Mouse (Mus musculus): Measurements from ENCODE around the gene Jmjd6. TPM values are rescaled to one million over a fixed set of nuclear protein-coding genes. Genes with fewer than 3 reads are reported as not detected.

Jmjd6 gene
- 82.3 and 82.9 TPM in 2 replicates for polyA plus RNA-seq (2016; fragmentation: Nextera tagmentation; extraction: Ambion mirVana)

GRCm38 (mm10) chr11:116843261-116844233 is at the start of gene Jmjd6, which contains the start of gene Mettl23:
Gene Jmjd6, minus strand, starts transcription at chr11:116843449.
Gene Mettl23, plus strand, starts transcription at chr11:116843278.
- H3K9ac ChIP-seq, result peak within 1 kb of the TSS; percentile 78
- peak within 1 kb of the TSS; percentile 73 for H3K4me3 ChIP-seq
- H3K4me1 ChIP-seq, result peaks cover 48% of the 10 kb centered on the region
- peak within 1 kb of the TSS; percentile 90 for H3K4me2 ChIP-seq (replicated peaks)
- WGBS, result under 1% methylated on average over 72 of the region's 72 CpGs
- ATAC-seq (ENCODE audit: low FRiP score), result peak; percentile 96
- H3K36me3 ChIP-seq, result peaks cover 38% of the 10 kb centered on the region
- no peaks in the 10 kb centered on the region for H3K9me3 ChIP-seq (replicated peaks)
- H3K27me3 ChIP-seq, result no peaks in the 10 kb centered on the region
- H3K27ac ChIP-seq, result peak within 1 kb of the TSS; percentile 95

- no peak for ATAC-seq (ENCODE audit: low FRiP score)
- Histone ChIP-seq H3K27me3 (peaks cover 22% of the 10 kb centered on the region), H3K9ac (no peak overlapping the region), H3K4me3 (no peak overlapping the region), H3K4me2 (replicated peaks) (no peak overlapping the region), H3K27ac (no peak overlapping the region), H3K9me3 (replicated peaks) (no peaks in the 10 kb centered on the region), H3K4me1 (peaks cover 7% of the 10 kb centered on the region), H3K36me3 (no peaks in the 10 kb centered on the region)
- WGBS, result 66% methylated on average over 5 of the region's 5 CpGs
Observed at GRCm38 (mm10) chr11:116887136-116887535, 43.9 kb upstream of the Jmjd6 start.

GRCm38 (mm10) chr11:116885275-116886151 is 42.3 kb upstream of the Jmjd6 start:
- H3K4me1 ChIP-seq, result peaks cover 7% of the 10 kb centered on the region
- H3K4me3 ChIP-seq, result 0 out of 2 replicates have a peak overlapping the region, but pooled peaks have one; percentile 0
- no peak overlapping the region for H3K9ac ChIP-seq
- H3K4me2 ChIP-seq (replicated peaks), result peak overlapping the region; percentile 39
- ATAC-seq (ENCODE audit: low FRiP score), result peak; percentile 50; the same call in 1 of the 2 replicates
- no peak overlapping the region for H3K27ac ChIP-seq
- WGBS, result 5% methylated on average over 27 of the region's 28 CpGs
- no peaks in the 10 kb centered on the region for H3K36me3 ChIP-seq
- peaks cover 22% of the 10 kb centered on the region for H3K27me3 ChIP-seq
- no peaks in the 10 kb centered on the region for H3K9me3 ChIP-seq (replicated peaks)

GRCm38 (mm10) chr11:116884061-116884460 is 40.8 kb upstream of the Jmjd6 start:
- Histone ChIP-seq H3K4me3 (no peak overlapping the region), H3K4me2 (replicated peaks) (no peak overlapping the region), H3K27ac (no peak overlapping the region), H3K27me3 (peaks cover 22% of the 10 kb centered on the region), H3K9ac (no peak overlapping the region), H3K4me1 (peaks cover 7% of the 10 kb centered on the region), H3K9me3 (replicated peaks) (no peaks in the 10 kb centered on the region), H3K36me3 (no peaks in the 10 kb centered on the region)
- no peak for ATAC-seq (ENCODE audit: low FRiP score)
- 82% methylated on average over 6 of the region's 6 CpGs for WGBS

GRCm38 (mm10) chr11:116882446-116882845 is 39.2 kb upstream of the Jmjd6 start:
- Histone ChIP-seq H3K36me3 (no peaks in the 10 kb centered on the region), H3K4me2 (replicated peaks) (no peak overlapping the region), H3K4me3 (no peak overlapping the region), H3K4me1 (peaks cover 7% of the 10 kb centered on the region), H3K9ac (no peak overlapping the region), H3K27ac (no peak overlapping the region), H3K9me3 (replicated peaks) (no peaks in the 10 kb centered on the region), H3K27me3 (peaks cover 19% of the 10 kb centered on the region)
- ATAC-seq (ENCODE audit: low FRiP score), result no peak
- WGBS, result 78% methylated on average over 10 of the region's 10 CpGs

- H3K36me3 ChIP-seq, result no peaks in the 10 kb centered on the region
- no peak overlapping the region for H3K27ac ChIP-seq
- H3K4me3 ChIP-seq, result no peak overlapping the region
- WGBS, result 71% methylated on average over 5 of the region's 5 CpGs
- peaks cover 9% of the 10 kb centered on the region for H3K27me3 ChIP-seq
- H3K9me3 ChIP-seq (replicated peaks), result no peaks in the 10 kb centered on the region
- peaks cover 7% of the 10 kb centered on the region for H3K4me1 ChIP-seq
- no peak overlapping the region for H3K9ac ChIP-seq
- no peak overlapping the region for H3K4me2 ChIP-seq (replicated peaks)
- no peak for ATAC-seq (ENCODE audit: low FRiP score)
Observed at GRCm38 (mm10) chr11:116881440-116881839, 38.2 kb upstream of the Jmjd6 start.

GRCm38 (mm10) chr11:116880839-116881238 is 37.6 kb upstream of the Jmjd6 start:
- H3K9ac ChIP-seq, result no peak overlapping the region
- 64% methylated on average over 7 of the region's 7 CpGs for WGBS
- H3K4me2 ChIP-seq (replicated peaks), result no peak overlapping the region
- H3K4me3 ChIP-seq, result no peak overlapping the region
- H3K27ac ChIP-seq, result no peak overlapping the region
- peaks cover 3% of the 10 kb centered on the region; the same call in 1 of the 2 replicates for H3K27me3 ChIP-seq
- no peaks in the 10 kb centered on the region for H3K9me3 ChIP-seq (replicated peaks)
- H3K4me1 ChIP-seq, result peaks cover 5% of the 10 kb centered on the region
- ATAC-seq (ENCODE audit: low FRiP score), result no peak
- no peaks in the 10 kb centered on the region for H3K36me3 ChIP-seq

- WGBS, result 94% methylated on average over 8 of the region's 8 CpGs
- Histone ChIP-seq H3K4me3 (no peak overlapping the region), H3K4me2 (replicated peaks) (no peak overlapping the region), H3K36me3 (peaks cover 17% of the 10 kb centered on the region), H3K27ac (no peak overlapping the region), H3K4me1 (no peaks in the 10 kb centered on the region; the same call in 1 of the 2 replicates), H3K9me3 (replicated peaks) (no peaks in the 10 kb centered on the region), H3K9ac (no peak overlapping the region), H3K27me3 (no peaks in the 10 kb centered on the region)
- ATAC-seq (ENCODE audit: low FRiP score), result no peak
Observed at GRCm38 (mm10) chr11:116878454-116878853, 35.2 kb upstream of the Jmjd6 start.

- no peak overlapping the region for H3K27ac ChIP-seq
- no peak overlapping the region for H3K4me3 ChIP-seq
- no peak for ATAC-seq (ENCODE audit: low FRiP score)
- no peak overlapping the region for H3K9ac ChIP-seq
- 84% methylated on average over 20 of the region's 20 CpGs for WGBS
- peaks cover 47% of the 10 kb centered on the region for H3K36me3 ChIP-seq
- H3K4me1 ChIP-seq, result no peaks in the 10 kb centered on the region
- H3K27me3 ChIP-seq, result no peaks in the 10 kb centered on the region
- H3K9me3 ChIP-seq (replicated peaks), result no peaks in the 10 kb centered on the region
- no peak overlapping the region for H3K4me2 ChIP-seq (replicated peaks)
Observed at GRCm38 (mm10) chr11:116873987-116874386, 30.7 kb upstream of the Jmjd6 start.

GRCm38 (mm10) chr11:116871538-116871937 is 28.3 kb upstream of the Jmjd6 start:
- no peaks in the 10 kb centered on the region for H3K27me3 ChIP-seq
- no peak overlapping the region for H3K4me2 ChIP-seq (replicated peaks)
- H3K9ac ChIP-seq, result no peak overlapping the region
- ATAC-seq (ENCODE audit: low FRiP score), result no peak
- no peaks in the 10 kb centered on the region for H3K9me3 ChIP-seq (replicated peaks)
- H3K36me3 ChIP-seq, result peaks cover 62% of the 10 kb centered on the region
- no peaks in the 10 kb centered on the region for H3K4me1 ChIP-seq
- H3K27ac ChIP-seq, result no peak overlapping the region
- no peak overlapping the region for H3K4me3 ChIP-seq
- 89% methylated on average over 9 of the region's 9 CpGs for WGBS

GRCm38 (mm10) chr11:116869641-116870040 is 26.4 kb upstream of the Jmjd6 start:
- H3K4me1 ChIP-seq, result no peaks in the 10 kb centered on the region
- ATAC-seq (ENCODE audit: low FRiP score), result no peak
- peaks cover 76% of the 10 kb centered on the region for H3K36me3 ChIP-seq
- no peaks in the 10 kb centered on the region for H3K9me3 ChIP-seq (replicated peaks)
- H3K27ac ChIP-seq, result no peak overlapping the region
- H3K4me3 ChIP-seq, result no peak overlapping the region
- no peak overlapping the region for H3K9ac ChIP-seq
- H3K27me3 ChIP-seq, result no peaks in the 10 kb centered on the region
- H3K4me2 ChIP-seq (replicated peaks), result no peak overlapping the region
- WGBS, result 86% methylated on average over 4 of the region's 4 CpGs

GRCm38 (mm10) chr11:116869223-116869622 is 26.0 kb upstream of the Jmjd6 start:
- Histone ChIP-seq H3K27ac (no peak overlapping the region), H3K9ac (no peak overlapping the region), H3K4me1 (0 out of 2 replicates have a peak, but pooled peaks cover 2% of the 10 kb centered on the region), H3K9me3 (replicated peaks) (no peaks in the 10 kb centered on the region), H3K27me3 (no peaks in the 10 kb centered on the region), H3K4me2 (replicated peaks) (no peak overlapping the region), H3K36me3 (peaks cover 74% of the 10 kb centered on the region), H3K4me3 (no peak overlapping the region)
- ATAC-seq (ENCODE audit: low FRiP score), result no peak
- 94% methylated on average over 8 of the region's 8 CpGs for WGBS

All from hindbrain, embryonic 12.5 days (tissue).